Mouse (Mus musculus) brain, embryonic 14.5 days (tissue): Measurements from ENCODE around the gene Jmjd8.

ENCODE experiments used
- CTCF ChIP-seq: fragments of 200-500 bp; IDR thresholded peaks from 2 replicates; pipeline ENCODE4 v1.5.1; 2012; ENCODE audit warnings: inconsistent platforms, mild to moderate bottlenecking, moderate library complexity, borderline replicate concordance; ENCODE audit not compliant: insufficient read depth, insufficient read length; ENCODE audit errors: extremely low read depth
- POLR2A ChIP-seq: fragments of 200-500 bp; IDR thresholded peaks from 2 replicates; pipeline ENCODE4 v1.6.1; 2012; ENCODE audit warnings: mild to moderate bottlenecking, inconsistent platforms, borderline replicate concordance; ENCODE audit not compliant: poor library complexity, insufficient read depth, insufficient read length, severe bottlenecking; ENCODE audit errors: extremely low read depth

- TF ChIP-seq CTCF, result no peak
- TF ChIP-seq POLR2A, result no peak
These were observed 35.6 kb downstream of the Jmjd8 start for GRCm38 (mm10) chr17:25864311-25864710.
